Mouse (Mus musculus): ENCODE results near the gene Jsrp1.

DNA sequence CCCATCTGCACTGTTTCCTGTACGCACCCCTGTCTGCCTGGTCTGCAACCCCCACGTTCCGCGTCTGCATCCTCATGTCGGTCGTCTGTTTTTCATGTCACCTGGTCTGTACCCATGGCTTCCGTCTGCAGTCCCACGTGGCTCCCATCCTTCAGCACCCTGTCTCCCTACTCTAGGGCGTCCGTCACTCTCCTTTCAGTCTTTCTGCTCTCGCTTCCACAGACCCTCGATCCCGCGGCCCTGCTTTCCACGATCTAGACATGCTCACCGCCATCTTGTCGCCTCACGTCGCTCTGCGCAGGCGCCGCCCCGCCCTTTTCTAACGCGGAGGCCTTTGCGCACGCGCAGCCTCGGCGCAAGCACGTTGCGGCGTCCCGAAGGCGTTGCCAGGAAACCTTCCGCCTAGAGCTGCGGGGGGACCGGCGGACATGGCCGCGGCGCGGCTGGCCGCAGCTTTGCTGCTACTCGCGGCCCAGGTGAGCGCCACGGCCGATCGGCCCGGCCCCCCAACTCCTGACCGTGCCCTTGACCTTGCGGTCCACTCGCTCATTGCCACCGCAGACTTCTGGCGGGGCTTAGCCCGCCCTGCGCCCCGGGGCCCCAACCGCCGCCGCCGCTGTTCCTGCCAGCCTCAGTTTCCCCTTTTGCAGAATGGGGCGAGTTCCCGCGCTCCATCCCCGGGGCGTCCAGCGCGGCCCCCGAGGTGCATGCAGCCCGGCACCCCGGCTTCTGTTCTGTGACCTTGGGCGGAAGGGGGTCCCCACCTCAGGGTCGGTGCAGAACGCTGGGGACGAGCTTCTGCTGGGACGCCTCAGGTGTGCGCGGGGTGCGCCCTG is 41.8 kb upstream of the Jsrp1 start, which contains the start of the genes Lsm7 and Sppl2b:
- peak; percentile 88 for TF ChIP-seq POLR2A (IDR thresholded peaks at IDR 0.05; ENCODE audit: control insufficient read depth, low read depth, low read length)
- TF ChIP-seq CTCF (IDR thresholded peaks at IDR 0.05; ENCODE audit: control insufficient read depth, insufficient read depth, insufficient replicate concordance, low read depth, low read length): no peak
